Mouse (Mus musculus): ENCODE results near the gene Drosha.
"Not testable (repeated sequence)": the region's sequence is repeated elsewhere in the genome, so short reads cannot be mapped to it uniquely, and the experiment has no call there.

Drosha gene

DNA sequence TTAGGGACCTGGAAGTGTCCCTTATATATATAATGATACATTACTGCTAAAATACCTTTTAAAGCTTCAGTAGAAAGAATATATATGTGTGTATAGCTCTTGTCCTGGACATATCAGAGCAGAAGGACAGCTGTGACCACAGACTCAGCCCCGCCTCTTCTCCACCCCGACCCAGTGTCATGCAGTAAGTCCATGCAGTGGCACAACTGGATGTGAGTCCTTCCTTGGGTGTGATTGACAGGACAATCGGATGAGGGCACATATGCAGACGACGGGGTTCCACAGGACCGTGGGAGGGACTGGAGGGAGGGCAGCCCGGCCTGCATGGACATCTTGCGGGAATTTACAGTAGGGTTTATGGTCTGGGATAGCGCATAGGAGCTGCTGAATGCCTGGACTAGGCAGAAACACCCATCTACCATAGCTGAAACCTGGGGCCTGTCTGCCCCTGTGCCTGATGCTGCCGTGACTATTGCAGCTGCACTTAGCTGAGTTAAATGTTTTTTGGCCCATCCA is 111.7 kb downstream of the Drosha start:
- ATAC-seq (ENCODE audit: low TSS enrichment), result no peak

- ATAC-seq (ENCODE audit: low TSS enrichment), result not testable (repeated sequence)
Measured at GRCm38 (mm10) chr15:12937326-12937725, 112.7 kb downstream of the Drosha start.

- no peak for ATAC-seq (ENCODE audit: low TSS enrichment)
Measured at GRCm38 (mm10) chr15:12941106-12941505, 116.5 kb downstream of the Drosha start.

DNA sequence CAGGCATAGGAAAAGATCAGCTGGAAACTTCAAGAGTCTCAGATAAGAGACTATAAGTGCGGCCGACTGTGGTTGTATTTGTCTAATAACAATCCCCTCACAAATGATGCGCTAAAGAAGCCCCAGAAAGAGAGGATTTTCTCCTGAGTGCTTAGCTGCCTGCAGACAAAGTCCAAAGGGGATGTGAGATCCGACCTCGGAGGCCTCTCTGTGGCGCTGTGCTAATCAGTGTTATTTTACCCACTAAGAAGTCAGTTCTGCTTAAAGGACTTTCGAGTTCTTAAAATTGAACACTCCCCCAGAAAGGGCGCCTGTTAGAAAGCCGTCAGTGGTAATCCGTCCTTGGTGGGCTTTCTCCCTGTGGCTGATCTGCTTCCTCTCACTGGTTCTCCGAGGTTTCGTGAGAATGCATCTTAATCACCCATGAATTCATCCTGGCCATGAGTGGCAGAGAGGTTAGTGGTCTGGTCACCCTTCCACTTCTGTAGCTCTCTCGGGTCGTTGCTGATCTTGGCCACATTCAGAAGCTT is 117.1 kb downstream of the Drosha start:
- ATAC-seq (ENCODE audit: low TSS enrichment), result no peak

DNA sequence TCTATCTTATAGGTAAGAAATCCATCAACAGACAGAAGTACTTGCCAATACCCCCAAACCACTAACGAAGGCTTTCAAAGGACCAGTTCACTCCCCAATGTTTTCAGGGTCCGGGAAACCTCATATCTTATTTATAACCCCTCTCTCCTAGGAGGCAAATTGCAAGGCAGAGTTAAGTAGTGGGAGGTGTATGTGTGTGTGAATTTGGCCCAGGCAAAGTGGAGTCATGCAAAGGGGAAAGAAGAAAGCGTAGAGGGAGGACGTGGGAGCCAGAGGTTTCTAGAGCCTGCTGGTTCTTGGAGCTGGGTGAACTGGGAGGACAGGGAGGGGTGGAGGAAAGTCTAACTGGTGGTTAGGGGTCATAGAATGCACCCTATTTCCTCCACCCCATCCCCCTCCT is 117.8 kb downstream of the Drosha start:
- no peak for ATAC-seq (ENCODE audit: low TSS enrichment)

DNA sequence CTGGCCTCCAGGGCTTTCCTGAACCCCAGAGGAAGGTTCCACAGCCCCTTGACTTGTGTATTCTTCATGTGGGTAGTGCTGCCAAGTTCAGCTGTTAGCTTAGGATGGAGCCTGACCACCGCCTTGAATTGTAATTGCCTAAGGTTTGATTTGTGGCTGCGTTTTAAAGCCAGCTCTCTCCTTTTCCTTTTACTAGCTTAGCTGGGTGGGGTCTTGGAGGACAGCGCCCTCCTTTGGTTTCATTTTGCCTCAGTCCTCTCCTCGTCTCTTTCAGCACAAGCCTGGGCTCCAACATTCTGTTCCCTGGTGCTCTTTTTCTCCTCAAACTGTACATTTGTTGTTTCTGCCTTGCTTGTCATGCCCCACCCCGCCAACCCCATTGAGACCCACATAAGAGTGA is 133.4 kb downstream of the Drosha start:
- no peak for ATAC-seq (ENCODE audit: low TSS enrichment)

GRCm38 (mm10) chr15:12962179-12962578 is 137.6 kb downstream of the Drosha start:
- no peak for ATAC-seq (ENCODE audit: low TSS enrichment)

- no peak for ATAC-seq (ENCODE audit: low TSS enrichment)
Measured at GRCm38 (mm10) chr15:12965209-12965608, 140.6 kb downstream of the Drosha start.

DNA sequence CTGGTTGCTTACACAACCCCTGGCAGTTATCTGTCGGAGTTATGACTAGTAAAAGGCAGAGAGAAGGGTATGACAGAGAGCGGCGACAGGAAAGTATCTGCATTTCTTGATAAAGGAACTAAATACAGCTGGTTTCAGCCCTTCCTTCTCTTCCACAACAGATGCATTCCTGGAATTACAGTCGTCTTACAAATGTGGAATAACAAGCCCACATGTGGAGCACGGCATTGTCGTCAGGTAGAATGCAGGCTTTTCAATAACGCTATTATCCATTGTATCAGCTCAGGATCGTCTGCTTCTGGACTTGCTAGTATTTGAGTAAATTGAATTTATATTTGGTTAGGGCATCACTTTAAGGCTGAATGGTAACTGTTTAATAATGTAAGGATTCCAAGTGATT is 144.2 kb downstream of the Drosha start:
- no peak for ATAC-seq (ENCODE audit: low TSS enrichment)

- ATAC-seq (ENCODE audit: low TSS enrichment), result no peak
Measured at GRCm38 (mm10) chr15:12972441-12972840, 147.8 kb downstream of the Drosha start.
